Mouse (Mus musculus): ENCODE results near the gene Fgg.

- no peak for TF ChIP-seq POLR2A (IDR thresholded peaks at IDR 0.05; ENCODE audit: low read depth, low read length)
- TF ChIP-seq CTCF (IDR thresholded peaks at IDR 0.05; ENCODE audit: extremely low read depth, insufficient read depth, insufficient read length, insufficient replicate concordance): no peak
Observed at GRCm38 (mm10) chr3:83039666-83040065, 32.1 kb downstream of the Fgg start.

All from spleen, adult 2 months (tissue).